Mouse (Mus musculus): ENCODE results near the gene Tbl1x.

- no peak for TF ChIP-seq CTCF (IDR thresholded peaks at IDR 0.05; ENCODE audit: low read depth)
- TF ChIP-seq EP300 (IDR thresholded peaks at IDR 0.05; ENCODE audit: low read depth), result no peak
Measured at GRCm38 (mm10) chrX:77530997-77531396, 20.2 kb downstream of the Tbl1x start.
